In genomic region chr4:43000141-43000986, GRCm38 (mm10) we compare ENCODE assay signal across 8 mouse cellular contexts. TPM values are rescaled to one million over a fixed set of nuclear protein-coding genes. Genes with fewer than 3 reads are reported as not detected.
DNase-seq lines count a peak whose midpoint lies in the region; ATAC-seq lines count a peak whose summit lies in the region.
"Not testable (repeated sequence)": the region's sequence is repeated elsewhere in the genome, so short reads cannot be mapped to it uniquely, and the experiment has no call there.

TSS of gene Vcp (minus strand) at chr4:43000507.

- H3K9ac ChIP-seq in heart, embryonic 13.5 days = peak within 1 kb of the TSS; percentile 98
- peak within 1 kb of the TSS; percentile 98 for H3K9ac ChIP-seq in liver, embryonic 12.5 days
- peak within 1 kb of the TSS; percentile 97 for H3K9ac ChIP-seq in stomach, embryonic 15.5 days

- H3K4me3 ChIP-seq in brown adipose tissue, adult 24 weeks (ENCODE audit: insufficient read depth, low read depth, low read length) = peak within 1 kb of the TSS; percentile 93
- H3K4me3 ChIP-seq in heart, embryonic 13.5 days = peak within 1 kb of the TSS; percentile 97
- H3K4me3 ChIP-seq in liver, embryonic 12.5 days = peak within 1 kb of the TSS; percentile 76
- H3K4me3 ChIP-seq in stomach, embryonic 15.5 days (replicated peaks) = peak within 1 kb of the TSS; percentile 67

- not testable (repeated sequence) for H3K9me3 ChIP-seq in heart, embryonic 13.5 days; liver, embryonic 12.5 days (replicated peaks); stomach, embryonic 15.5 days

- peak within 1 kb of the TSS; percentile 90 for H3K27ac ChIP-seq in brown adipose tissue, adult 24 weeks (replicated peaks; ENCODE audit: low read depth, low read length)
- peak within 1 kb of the TSS; percentile 100 for H3K27ac ChIP-seq in heart, embryonic 13.5 days (replicated peaks)
- peak within 1 kb of the TSS; percentile 100 for H3K27ac ChIP-seq in liver, embryonic 12.5 days
- H3K27ac ChIP-seq in stomach, embryonic 15.5 days = peak within 1 kb of the TSS; percentile 99

- peak; percentile 94 for ATAC-seq in heart, embryonic 13.5 days (ENCODE audit: extremely low read depth, insufficient number of reproducible peaks, low FRiP score, low TSS enrichment)
- peak; percentile 96 for ATAC-seq in liver, embryonic 12.5 days
- peak; percentile 98 for ATAC-seq in stomach, embryonic 15.5 days (ENCODE audit: insufficient read depth, low FRiP score, low read depth)

- DNase-seq in CD4-positive, CD25-positive, alpha-beta regulatory T cell, adult 2 months (ENCODE audit: low read depth, low spot score) = peak; percentile 98
- DNase-seq in fat pad, adult 2 months (ENCODE audit: extremely low read depth, low read depth, low spot score) = peak; percentile 97
- DNase-seq in kidney, postnatal 10 days = peak; percentile 99
- DNase-seq in natural killer cell, adult 2 months (ENCODE audit: low spot score in 2 of 2) = peak; percentile 99

- 2% methylated on average over 54 of the region's 56 CpGs for WGBS in heart, embryonic 13.5 days
- 2% methylated on average over 54 of the region's 56 CpGs for WGBS in liver, embryonic 12.5 days (ENCODE audit: insufficient replicate concordance)
- under 1% methylated on average over 51 of the region's 56 CpGs for WGBS in stomach, embryonic 15.5 days

- not testable (repeated sequence) for H3K27me3 ChIP-seq in heart, embryonic 13.5 days (replicated peaks); liver, embryonic 12.5 days (replicated peaks); stomach, embryonic 15.5 days (replicated peaks)

- H3K36me3 ChIP-seq in heart, embryonic 13.5 days = peaks cover 32% of the 10 kb centered on the region
- peaks cover 43% of the 10 kb centered on the region for H3K36me3 ChIP-seq in liver, embryonic 12.5 days
- H3K36me3 ChIP-seq in stomach, embryonic 15.5 days = not testable (repeated sequence)

- peaks cover 10% of the 10 kb centered on the region for H3K4me1 ChIP-seq in brown adipose tissue, adult 24 weeks (ENCODE audit: control insufficient read depth, insufficient read depth, insufficient read length, low read length)
- H3K4me1 ChIP-seq in heart, embryonic 13.5 days = peaks cover 23% of the 10 kb centered on the region
- H3K4me1 ChIP-seq in liver, embryonic 12.5 days = peaks cover 37% of the 10 kb centered on the region
- H3K4me1 ChIP-seq in stomach, embryonic 15.5 days = not testable (repeated sequence)

- peak within 1 kb of the TSS; percentile 83 for H3K4me2 ChIP-seq in heart, embryonic 13.5 days
- peak within 1 kb of the TSS; percentile 83 for H3K4me2 ChIP-seq in liver, embryonic 12.5 days
- H3K4me2 ChIP-seq in stomach, embryonic 15.5 days = peak within 1 kb of the TSS; percentile 60

RNA-seq across cellular contexts. Expression of gene Vcp, which starts in this region (rescaled TPM):
- 139 and 156 TPM in 2 replicates for polyA plus RNA-seq in brown adipose tissue, adult 24 weeks (2012; ENCODE audit: insufficient read depth, insufficient read length, missing spikeins)
- 459 and 479 TPM in 2 replicates for polyA plus RNA-seq in heart, embryonic 13.5 days (2015; fragmentation: Nextera tagmentation; extraction: Ambion mirVana)
- 354 and 366 TPM in 2 replicates for polyA plus RNA-seq in liver, embryonic 12.5 days (2016; fragmentation: Nextera tagmentation; extraction: Ambion mirVana)
- 430 and 514 TPM in 2 replicates for polyA plus RNA-seq in stomach, embryonic 15.5 days (2015; fragmentation: Nextera tagmentation; extraction: Ambion mirVana)

Comparison
In these comparisons a context has a peak if more than half of its experiments do, and no peak if none do; other contexts are left out.
1. Peak in every context shown above with its lines: DNase-seq, ATAC-seq, H3K4me3 ChIP-seq and H3K27ac ChIP-seq.